25 mouse cellular contexts compared by ENCODE assay signal in the genomic region with DNA sequence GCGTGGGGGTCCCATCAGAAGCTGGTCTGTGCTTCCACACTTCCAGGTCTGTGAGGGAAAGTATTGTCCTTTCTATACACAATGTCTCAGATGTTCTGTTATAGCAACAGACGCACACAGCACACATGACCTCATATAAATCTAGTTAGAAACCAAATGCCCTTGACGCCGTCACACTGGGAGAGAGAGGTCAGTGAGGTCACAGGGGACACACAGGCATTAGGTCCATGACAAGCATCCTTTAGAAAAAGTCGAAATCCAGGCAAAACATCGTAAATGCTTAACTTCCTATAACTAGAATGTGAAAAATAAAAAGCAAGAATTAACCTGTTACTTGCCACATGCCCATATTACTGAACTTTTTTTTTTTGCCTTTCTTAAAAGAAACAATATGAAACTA.
DNase-seq lines count a peak whose midpoint lies in the region; ATAC-seq lines count a peak whose summit lies in the region.
"Had no signal": no experiment of that assay in that cellular context is flagged by ENCODE, and none has a peak within 500 bp of the region (broad histone marks: within the 10 kb centered on the region; RNA-seq: fewer than 3 reads in every experiment).

No protein-coding gene starts in this region.

- H3K9ac ChIP-seq in heart, embryonic 12.5 days = no peak overlapping the region
- H3K9ac ChIP-seq: embryonic facial prominence, embryonic 12.5 days; forebrain, embryonic 13.5 days; forebrain, embryonic 15.5 days; forebrain, postnatal 0 days had no signal

- no peaks in the 10 kb centered on the region for H3K36me3 ChIP-seq in heart, embryonic 12.5 days
- H3K36me3 ChIP-seq: embryonic facial prominence, embryonic 10.5 days; embryonic facial prominence, embryonic 12.5 days; forebrain, embryonic 15.5 days; G1E had no signal

- H3K4me2 ChIP-seq in heart, embryonic 12.5 days = no peak overlapping the region
- H3K4me2 ChIP-seq: embryonic facial prominence, embryonic 12.5 days; forebrain, embryonic 13.5 days; forebrain, embryonic 15.5 days had no signal

- WGBS in heart, embryonic 12.5 days = 78% methylated on average over 6 of the region's 6 CpGs

- H3K9me3 ChIP-seq in heart, embryonic 12.5 days (replicated peaks) = no peaks in the 10 kb centered on the region
- H3K9me3 ChIP-seq: embryonic facial prominence, embryonic 10.5 days; embryonic facial prominence, embryonic 12.5 days; forebrain, embryonic 13.5 days; forebrain, embryonic 15.5 days; G1E had no signal

- H3K27ac ChIP-seq in heart, embryonic 12.5 days (ENCODE audit: poor library complexity, severe bottlenecking) = no peak overlapping the region
- H3K27ac ChIP-seq: embryonic facial prominence, embryonic 10.5 days; embryonic facial prominence, embryonic 12.5 days; forebrain, embryonic 13.5 days; forebrain, embryonic 15.5 days had no signal

- no peaks in the 10 kb centered on the region for H3K27me3 ChIP-seq in heart, embryonic 12.5 days (replicated peaks)
- H3K27me3 ChIP-seq: CH12.LX; embryonic facial prominence, embryonic 12.5 days; forebrain, embryonic 13.5 days; forebrain, embryonic 15.5 days; Patski had no signal

- no peak overlapping the region for H3K4me3 ChIP-seq in heart, embryonic 12.5 days
- H3K4me3 ChIP-seq: embryonic facial prominence, embryonic 10.5 days; embryonic facial prominence, embryonic 12.5 days; forebrain, embryonic 13.5 days; forebrain, embryonic 15.5 days had no signal

- peak; percentile 14 for DNase-seq in adrenal gland, adult 2 months
- no peak for DNase-seq in adrenal gland, adult 18-20 months (ENCODE audit: low spot score in 2 of 2)
- DNase-seq in heart, adult 11 months = peak; percentile 80
- DNase-seq in embryo, embryonic 10.5 days (ENCODE audit: low spot score) = peak; percentile 46
- DNase-seq in mesoderm, embryonic 11.5 days (ENCODE audit: low read depth, low spot score) = peak; percentile 51
- DNase-seq in gastrocnemius, adult 8-10 months (ENCODE audit: low spot score in 2 of 2) = no peak
- DNase-seq: adrenal gland, adult 8-10 months; adrenal gland, postnatal 14 days; B cell, adult 2 months; cerebellum, adult 11-12 months; cerebellum, adult 2 months; cerebellum, adult 9-10 months; cerebellum, postnatal 10 days; cerebellum, postnatal 25 days; forebrain, postnatal 0 days had no signal

- ATAC-seq in heart, embryonic 12.5 days (ENCODE audit: insufficient number of reproducible peaks, low FRiP score) = no peak
- ATAC-seq: activated CD4-positive, CD25-positive, alpha-beta regulatory T cell, adult 4 months; CD4-positive, CD25-positive, alpha-beta regulatory T cell, adult 4 months; forebrain, embryonic 13.5 days; forebrain, embryonic 15.5 days; forebrain, postnatal 0 days; Patski had no signal

- peaks cover 6% of the 10 kb centered on the region for H3K4me1 ChIP-seq in heart, embryonic 12.5 days (replicated peaks)
- H3K4me1 ChIP-seq: forebrain, embryonic 13.5 days; forebrain, embryonic 15.5 days had no signal

Comparison
In these comparisons a context has a peak if more than half of its experiments do, and no peak if none do; other contexts are left out.
1. DNase-seq: peak in adrenal gland, adult 2 months (single experiment), heart, adult 11 months (single experiment), embryo, embryonic 10.5 days (single experiment) and mesoderm, embryonic 11.5 days (single experiment); none in adrenal gland, adult 18-20 months (0 of 2) and gastrocnemius, adult 8-10 months (0 of 2).